Mouse (Mus musculus): Measurements from ENCODE around the gene Cyb561d1. TPM values are rescaled to one million over a fixed set of nuclear protein-coding genes. Genes with fewer than 3 reads are reported as not detected.

Cyb561d1 gene
- total and polyA plus RNA-seq, 3 experiments, result 2.2 to 4.1 (median 2.6) TPM

GRCm38 (mm10) chr3:108165532-108166315, 35.3 kb downstream of the Cyb561d1 start:
- in situ Hi-C loops (cut with MboI; ENCODE audit: low pct_ligation_motif_present, low pct_unique_long_range_greater_than_20kb, low sequenced_read_pairs), result loop anchor here (5.0 to 10.0 kb wide), 3 partner anchors 42 to 219 kb away; partner anchors contain the start of genes Psma5 and Psrc1

GRCm38 (mm10) chr3:108164807-108165206, 36.2 kb downstream of the Cyb561d1 start:
- Histone ChIP-seq H3K4me2 (ENCODE audit: insufficient read depth, low read depth, poor library complexity, severe bottlenecking) (no peak overlapping the region; the same call in 1 of the 2 replicates), H3K9me3 (replicated peaks; ENCODE audit: low read length) (no peaks in the 10 kb centered on the region), H3K4me1 (ENCODE audit: control insufficient read depth in 1 of 2, insufficient read depth in 2 of 2) (peaks cover 27 to 58% of the 10 kb centered on the region in 2 experiments), H3K27ac (ENCODE audit: insufficient read depth, low read depth) (no peak overlapping the region), H3K9ac (ENCODE audit: insufficient read depth, low read depth) (no peak overlapping the region), H3K4me3 (replicated peaks in 1 of 3; ENCODE audit: low read depth in 2 of 3, low read length in 2 of 3, poor library complexity in 1 of 3) (peak overlapping the region in 1 of 3 experiments; percentile 4), H3K36me3 (replicated peaks in 1 of 2; ENCODE audit: control insufficient read depth in 1 of 2, insufficient read depth in 1 of 2, low read length in 1 of 2) (no peaks in the 10 kb centered on the region), H3K27me3 (replicated peaks) (peaks cover 14% of the 10 kb centered on the region), H3K79me2 (replicated peaks; ENCODE audit: control insufficient read depth, extremely low read depth, insufficient read depth, poor library complexity, severe bottlenecking) (no peaks in the 10 kb centered on the region)
- DNase-seq (ENCODE audit: extremely low read depth), result peak; percentile 85
- in situ Hi-C loops (cut with MboI; ENCODE audit: low pct_ligation_motif_present, low pct_unique_long_range_greater_than_20kb, low sequenced_read_pairs), result loop anchor here (5.0 to 10.0 kb wide), 3 partner anchors 42 to 220 kb away; partner anchors contain the start of genes Psma5 and Psrc1
- dilution Hi-C loops (cut with MboI; ENCODE audit: extremely low pct_ligation_motif_present, extremely low pct_unique_long_range_greater_than_20kb, low sequenced_read_pairs), result no loop called here
- TF ChIP-seq RAD21 (IDR thresholded peaks at IDR 0.05; ENCODE audit: low read depth, low read length), result peak; percentile 95
- peak; percentile 40; the same call in 1 of the 2 replicates for TF ChIP-seq NRF1 (IDR thresholded peaks at IDR 0.05; ENCODE audit: low read depth, low read length)
- TF ChIP-seq UBTF (IDR thresholded peaks at IDR 0.05; ENCODE audit: low read depth, low read length), result no peak
- peak; percentile 88 for TF ChIP-seq SMC3 (IDR thresholded peaks at IDR 0.05; ENCODE audit: low read depth, low read length)
- TF ChIP-seq RCOR1 (conservative IDR thresholded peaks at IDR 0.05; ENCODE audit: low read depth, low read length), result no peak
- TF ChIP-seq HCFC1 (IDR thresholded peaks at IDR 0.05; ENCODE audit: low read depth, low read length), result no peak
- TF ChIP-seq E2F4 (IDR thresholded peaks at IDR 0.05; ENCODE audit: insufficient replicate concordance, low read depth, low read length), result no peak
- TF ChIP-seq IRF4 (IDR thresholded peaks at IDR 0.05; ENCODE audit: low read depth, low read length), result 0 out of 2 replicates have a peak, but pooled peaks have one; percentile 17
- peak; percentile 23; the same call in 1 of the 2 replicates for TF ChIP-seq MEF2A (IDR thresholded peaks at IDR 0.05; ENCODE audit: borderline replicate concordance, low read depth, low read length)
- no peak for TF ChIP-seq POLR2AphosphoS2 (IDR thresholded peaks at IDR 0.05; ENCODE audit: low read depth, low read length)
- peak; percentile 58 for TF ChIP-seq ZC3H11A (IDR thresholded peaks at IDR 0.05; ENCODE audit: low read depth, low read length)
- TF ChIP-seq JUND (conservative IDR thresholded peaks at IDR 0.05; ENCODE audit: low read depth, low read length), result no peak
- no peak for TF ChIP-seq ZNF384 (IDR thresholded peaks at IDR 0.05; ENCODE audit: low read depth, low read length)
- peak; percentile 42; the same call in 1 of the 2 replicates for TF ChIP-seq MAZ (IDR thresholded peaks at IDR 0.05; ENCODE audit: low read depth, low read length)
- no peak for TF ChIP-seq CHD1 (IDR thresholded peaks at IDR 0.05; ENCODE audit: low read depth, low read length)
- TF ChIP-seq ETS1 (conservative IDR thresholded peaks at IDR 0.05; ENCODE audit: low read depth, low read length), result no peak
- no peak for TF ChIP-seq USF1 (IDR thresholded peaks at IDR 0.05; ENCODE audit: low read depth, low read length)
- no peak for TF ChIP-seq POLR2A (IDR thresholded peaks at IDR 0.05; ENCODE audit: low read depth, low read length)
- TF ChIP-seq ELF1 (IDR thresholded peaks at IDR 0.05; ENCODE audit: low read depth, low read length), result no peak
- no peak for TF ChIP-seq TBP (conservative IDR thresholded peaks at IDR 0.05; ENCODE audit: low read depth, low read length)
- TF ChIP-seq GABPA (IDR thresholded peaks at IDR 0.05; ENCODE audit: insufficient replicate concordance, low read depth, low read length), result no peak
- TF ChIP-seq USF2 (conservative IDR thresholded peaks at IDR 0.05; ENCODE audit: low read depth, low read length), result no peak
- 0 out of 2 replicates have a peak, but pooled peaks have one; percentile 43 for TF ChIP-seq NELFE (IDR thresholded peaks at IDR 0.05; ENCODE audit: low read depth, low read length)
- peak; percentile 89 to 96 for TF ChIP-seq CTCF (conservative IDR thresholded peaks at IDR 0.05 in 1 of 2, IDR thresholded peaks at IDR 0.05 in 1 of 2; ENCODE audit: low read depth in 2 of 2, low read length in 2 of 2)
- TF ChIP-seq ZKSCAN1 (IDR thresholded peaks at IDR 0.05; ENCODE audit: borderline replicate concordance, low read depth, low read length), result no peak
- no peak for TF ChIP-seq CHD2 (IDR thresholded peaks at IDR 0.05; ENCODE audit: low read length)
- 0 out of 2 replicates have a peak, but pooled peaks have one; percentile 10 for TF ChIP-seq BHLHE40 (IDR thresholded peaks at IDR 0.05; ENCODE audit: low read depth, low read length)
- TF ChIP-seq PAX5 (IDR thresholded peaks at IDR 0.05; ENCODE audit: low read length), result no peak

More at GRCm38 (mm10) chr3:108165532-108166315, 35.3 kb downstream of the Cyb561d1 start:
- H3K4me1 ChIP-seq (ENCODE audit: control insufficient read depth in 1 of 2, insufficient read depth in 2 of 2), result peaks cover 24 to 58% of the 10 kb centered on the region in 2 experiments
- no peaks in the 10 kb centered on the region for H3K79me2 ChIP-seq (replicated peaks; ENCODE audit: control insufficient read depth, extremely low read depth, insufficient read depth, poor library complexity, severe bottlenecking)
- H3K27me3 ChIP-seq (replicated peaks), result peaks cover 14% of the 10 kb centered on the region
- no peak for DNase-seq (ENCODE audit: extremely low read depth)
- TF ChIP-seq CHD1 (IDR thresholded peaks at IDR 0.05; ENCODE audit: low read depth, low read length), result no peak
- no peak for TF ChIP-seq ETS1 (conservative IDR thresholded peaks at IDR 0.05; ENCODE audit: low read depth, low read length)
- 0 out of 2 replicates have a peak, but pooled peaks have one; percentile 20 for TF ChIP-seq MAZ (IDR thresholded peaks at IDR 0.05; ENCODE audit: low read depth, low read length)
- TF ChIP-seq ELF1 (IDR thresholded peaks at IDR 0.05; ENCODE audit: low read depth, low read length), result 0 out of 2 replicates have a peak, but pooled peaks have one; percentile 34
- TF ChIP-seq IRF4 (IDR thresholded peaks at IDR 0.05; ENCODE audit: low read depth, low read length), result peak; percentile 40; the same call in 1 of the 2 replicates
- TF ChIP-seq MYC (IDR thresholded peaks at IDR 0.05; ENCODE audit: low read depth, low read length), result no peak
- TF ChIP-seq ZNF384 (IDR thresholded peaks at IDR 0.05; ENCODE audit: low read depth, low read length), result no peak
- H3K4me3 ChIP-seq (replicated peaks in 1 of 3; ENCODE audit: low read depth in 2 of 3, low read length in 2 of 3, poor library complexity in 1 of 3), result peak overlapping the region in 1 of 3 experiments; percentile 17
- no peak overlapping the region for H3K27ac ChIP-seq (ENCODE audit: insufficient read depth, low read depth)
- no peak overlapping the region for H3K9ac ChIP-seq (ENCODE audit: insufficient read depth, low read depth)
- peak overlapping the region; percentile 19; the same call in 1 of the 2 replicates for H3K4me2 ChIP-seq (ENCODE audit: insufficient read depth, low read depth, poor library complexity, severe bottlenecking)
- dilution Hi-C loops (cut with MboI; ENCODE audit: extremely low pct_ligation_motif_present, extremely low pct_unique_long_range_greater_than_20kb, low sequenced_read_pairs), result no loop called here
- H3K9me3 ChIP-seq (replicated peaks; ENCODE audit: low read length), result no peaks in the 10 kb centered on the region
- no peaks in the 10 kb centered on the region for H3K36me3 ChIP-seq (replicated peaks in 1 of 2; ENCODE audit: control insufficient read depth in 1 of 2, insufficient read depth in 1 of 2, low read length in 1 of 2)
